Mouse (Mus musculus): ENCODE measurements at regions not wholly inside any gene's neighbourhood (a gene's known extent, or its start where the extent isn't known, plus 50 kb on each side); places are given as distances from the start of the nearest gene placed in this dataset.

- no peaks in the 10 kb centered on the region for H3K79me2 ChIP-seq (ENCODE audit: control insufficient read depth, insufficient read depth)
- no peaks in the 10 kb centered on the region for H3K27me3 ChIP-seq (ENCODE audit: control insufficient read depth, insufficient read depth, insufficient read length)
- no peak overlapping the region for H3K4me3 ChIP-seq
- no peaks in the 10 kb centered on the region for H3K36me3 ChIP-seq (ENCODE audit: control insufficient read depth, insufficient read depth)
- H3K4me2 ChIP-seq (ENCODE audit: low read depth) = no peak overlapping the region
- no peak overlapping the region for H3ac ChIP-seq (ENCODE audit: control insufficient read depth, insufficient read length)
- TF ChIP-seq E2F4 (IDR thresholded peaks at IDR 0.05; ENCODE audit: insufficient read depth) (no peak), MAX (IDR thresholded peaks at IDR 0.05; ENCODE audit: low read depth) (no peak), SRF (IDR thresholded peaks at IDR 0.05; ENCODE audit: control insufficient read depth, insufficient read length, low read depth) (no peak), MYOG (IDR thresholded peaks at IDR 0.05; ENCODE audit: control insufficient read depth in 1 of 3, insufficient read depth in 1 of 3, insufficient read length in 2 of 3, low read depth in 2 of 3) (no peak), POLR2AphosphoS2 (IDR thresholded peaks at IDR 0.05; ENCODE audit: insufficient read length, low read depth) (no peak), MYOD1 (IDR thresholded peaks at IDR 0.05; ENCODE audit: control insufficient read depth in 1 of 3, insufficient read length in 2 of 3, low read depth in 2 of 3) (no peak), POLR2A (IDR thresholded peaks at IDR 0.05; ENCODE audit: insufficient read length, low read depth) (no peak), USF1 (IDR thresholded peaks at IDR 0.05; ENCODE audit: low read depth) (no peak), REST (IDR thresholded peaks at IDR 0.05; ENCODE audit: insufficient read depth, insufficient read length) (no peak), CEBPB (IDR thresholded peaks at IDR 0.05; ENCODE audit: insufficient read depth, poor library complexity, severe bottlenecking) (no peak)
These were observed 206.6 kb downstream of the Alx1 start for GRCm38 (mm10) chr10:102823434-102823833.

- Histone ChIP-seq H3K27me3 (ENCODE audit: control insufficient read depth, insufficient read depth, insufficient read length) (no peaks in the 10 kb centered on the region), H3K79me2 (ENCODE audit: control insufficient read depth, insufficient read depth) (no peaks in the 10 kb centered on the region), H3K4me3 (no peak overlapping the region), H3K36me3 (ENCODE audit: control insufficient read depth, insufficient read depth) (no peaks in the 10 kb centered on the region), H3ac (ENCODE audit: control insufficient read depth, insufficient read length) (no peak overlapping the region), H3K4me2 (ENCODE audit: low read depth) (no peak overlapping the region)
- no peak for TF ChIP-seq SRF (IDR thresholded peaks at IDR 0.05; ENCODE audit: control insufficient read depth, insufficient read length, low read depth)
- no peak for TF ChIP-seq USF1 (IDR thresholded peaks at IDR 0.05; ENCODE audit: low read depth)
- TF ChIP-seq REST (IDR thresholded peaks at IDR 0.05; ENCODE audit: insufficient read depth, insufficient read length) = no peak
- no peak for TF ChIP-seq MYOG (IDR thresholded peaks at IDR 0.05; ENCODE audit: control insufficient read depth in 1 of 3, insufficient read depth in 1 of 3, insufficient read length in 2 of 3, low read depth in 2 of 3)
- TF ChIP-seq MAX (IDR thresholded peaks at IDR 0.05; ENCODE audit: low read depth) = no peak
- TF ChIP-seq POLR2A (IDR thresholded peaks at IDR 0.05; ENCODE audit: insufficient read length, low read depth) = no peak
- no peak for TF ChIP-seq CEBPB (IDR thresholded peaks at IDR 0.05; ENCODE audit: insufficient read depth, poor library complexity, severe bottlenecking)
- TF ChIP-seq TCF3 (IDR thresholded peaks at IDR 0.05; ENCODE audit: insufficient read length, low read depth) = no peak
- TF ChIP-seq TCF12 (IDR thresholded peaks at IDR 0.05; ENCODE audit: insufficient read depth, poor library complexity, severe bottlenecking) = no peak
- no peak for TF ChIP-seq MYOD1 (IDR thresholded peaks at IDR 0.05; ENCODE audit: control insufficient read depth in 1 of 3, insufficient read length in 2 of 3, low read depth in 2 of 3)
- TF ChIP-seq E2F4 (IDR thresholded peaks at IDR 0.05; ENCODE audit: insufficient read depth) = no peak
- TF ChIP-seq POLR2AphosphoS2 (IDR thresholded peaks at IDR 0.05; ENCODE audit: insufficient read length, low read depth) = no peak
These were observed 228.6 kb downstream of the Alx1 start for GRCm38 (mm10) chr10:102801391-102801790.

GRCm38 (mm10) chr10:102779243-102779642 lies 250.8 kb downstream of the Alx1 start:
- no peak for TF ChIP-seq MAX (IDR thresholded peaks at IDR 0.05; ENCODE audit: low read depth)
- TF ChIP-seq MYOG (IDR thresholded peaks at IDR 0.05; ENCODE audit: control insufficient read depth in 1 of 3, insufficient read depth in 1 of 3, insufficient read length in 2 of 3, low read depth in 2 of 3) = no peak
- TF ChIP-seq SRF (IDR thresholded peaks at IDR 0.05; ENCODE audit: control insufficient read depth, insufficient read length, low read depth) = no peak
- TF ChIP-seq TCF3 (IDR thresholded peaks at IDR 0.05; ENCODE audit: insufficient read length, low read depth) = no peak
- TF ChIP-seq MYOD1 (IDR thresholded peaks at IDR 0.05; ENCODE audit: control insufficient read depth in 1 of 3, insufficient read length in 2 of 3, low read depth in 2 of 3) = no peak
- TF ChIP-seq TCF12 (IDR thresholded peaks at IDR 0.05; ENCODE audit: insufficient read depth, poor library complexity, severe bottlenecking) = no peak
- TF ChIP-seq CEBPB (IDR thresholded peaks at IDR 0.05; ENCODE audit: insufficient read depth, poor library complexity, severe bottlenecking) = no peak
- no peak for TF ChIP-seq E2F4 (IDR thresholded peaks at IDR 0.05; ENCODE audit: insufficient read depth)
- Histone ChIP-seq H3K4me3 (no peak overlapping the region), H3ac (ENCODE audit: control insufficient read depth, insufficient read length) (no peak overlapping the region), H3K79me2 (ENCODE audit: control insufficient read depth, insufficient read depth) (no peaks in the 10 kb centered on the region), H3K36me3 (ENCODE audit: control insufficient read depth, insufficient read depth) (no peaks in the 10 kb centered on the region), H3K4me2 (ENCODE audit: low read depth) (no peak overlapping the region), H3K27me3 (ENCODE audit: control insufficient read depth, insufficient read depth, insufficient read length) (no peaks in the 10 kb centered on the region)

GRCm38 (mm10) chr10:102763696-102764095 lies 251.7 kb downstream of the Rassf9 start:
- Histone ChIP-seq H3K4me3 (no peak overlapping the region), H3K79me2 (ENCODE audit: control insufficient read depth, insufficient read depth) (no peaks in the 10 kb centered on the region), H3K4me2 (ENCODE audit: low read depth) (no peak overlapping the region), H3ac (ENCODE audit: control insufficient read depth, insufficient read length) (no peak overlapping the region), H3K27me3 (ENCODE audit: control insufficient read depth, insufficient read depth, insufficient read length) (no peaks in the 10 kb centered on the region), H3K36me3 (ENCODE audit: control insufficient read depth, insufficient read depth) (no peaks in the 10 kb centered on the region)
- TF ChIP-seq REST (IDR thresholded peaks at IDR 0.05; ENCODE audit: insufficient read depth, insufficient read length) (no peak), POLR2AphosphoS2 (IDR thresholded peaks at IDR 0.05; ENCODE audit: insufficient read length, low read depth) (no peak), MAX (IDR thresholded peaks at IDR 0.05; ENCODE audit: low read depth) (no peak), USF1 (IDR thresholded peaks at IDR 0.05; ENCODE audit: low read depth) (no peak), POLR2A (IDR thresholded peaks at IDR 0.05; ENCODE audit: insufficient read length, low read depth) (no peak), SRF (IDR thresholded peaks at IDR 0.05; ENCODE audit: control insufficient read depth, insufficient read length, low read depth) (no peak), MYOD1 (IDR thresholded peaks at IDR 0.05; ENCODE audit: control insufficient read depth in 1 of 3, insufficient read length in 2 of 3, low read depth in 2 of 3) (no peak), E2F4 (IDR thresholded peaks at IDR 0.05; ENCODE audit: insufficient read depth) (no peak), MYOG (IDR thresholded peaks at IDR 0.05; ENCODE audit: control insufficient read depth in 1 of 3, insufficient read depth in 1 of 3, insufficient read length in 2 of 3, low read depth in 2 of 3) (no peak), TCF12 (IDR thresholded peaks at IDR 0.05; ENCODE audit: insufficient read depth, poor library complexity, severe bottlenecking) (no peak), CEBPB (IDR thresholded peaks at IDR 0.05; ENCODE audit: insufficient read depth, poor library complexity, severe bottlenecking) (no peak), TCF3 (IDR thresholded peaks at IDR 0.05; ENCODE audit: insufficient read length, low read depth) (no peak)
